Mouse (Mus musculus) spleen, postnatal 14 days (tissue): ENCODE data around the gene Sytl3.
A peak's percentile ranks its signal among the peaks of the same experiment; 100 is the strongest.
"Not testable (repeated sequence)": the region's sequence is repeated elsewhere in the genome, so short reads cannot be mapped to it uniquely, and the experiment has no call there.

ENCODE experiments used
- DNase-seq, 2 experiments: peaks; one replicate each; pipeline ENCODE4 v3.0.0; 2021 to 2022; ENCODE audit warnings: low spot score in 2 of 2

Gene Sytl3

GRCm38 (mm10) chr17:6691596-6691995 is 32.7 kb downstream of the Sytl3 start:
- DNase-seq = peak; percentile 63 to 76

- not testable (repeated sequence) for DNase-seq
These were observed 36.8 kb downstream of the Sytl3 start for GRCm38 (mm10) chr17:6695712-6696111.

GRCm38 (mm10) chr17:6696521-6696920 is 37.6 kb downstream of the Sytl3 start:
- not testable (repeated sequence) for DNase-seq

- peak in 1 of 2 experiments; percentile 31 for DNase-seq
These were observed 38.4 kb downstream of the Sytl3 start for GRCm38 (mm10) chr17:6697224-6697775.

- DNase-seq = not testable (repeated sequence)
These were observed 40.6 kb downstream of the Sytl3 start for GRCm38 (mm10) chr17:6699502-6699901.

- DNase-seq = not testable (repeated sequence)
These were observed 41.2 kb downstream of the Sytl3 start for GRCm38 (mm10) chr17:6700077-6700476.

GRCm38 (mm10) chr17:6702625-6703221 is 43.8 kb downstream of the Sytl3 start:
- DNase-seq = not testable (repeated sequence)

GRCm38 (mm10) chr17:6703381-6704270 is 44.7 kb downstream of the Sytl3 start:
- DNase-seq = not testable (repeated sequence)

GRCm38 (mm10) chr17:6706448-6706847 is 47.6 kb downstream of the Sytl3 start:
- not testable (repeated sequence) for DNase-seq

GRCm38 (mm10) chr17:6707422-6707821 is 48.5 kb downstream of the Sytl3 start:
- not testable (repeated sequence) for DNase-seq

- DNase-seq = not testable (repeated sequence)
These were observed 49.3 kb downstream of the Sytl3 start for GRCm38 (mm10) chr17:6708194-6708593.

GRCm38 (mm10) chr17:6713483-6713882 is 54.6 kb downstream of the Sytl3 start:
- DNase-seq = not testable (repeated sequence)

- not testable (repeated sequence) for DNase-seq
These were observed 55.1 kb downstream of the Sytl3 start for GRCm38 (mm10) chr17:6713944-6714343.

GRCm38 (mm10) chr17:6727996-6728610 is 69.2 kb downstream of the Sytl3 start:
- DNase-seq = no peak

- no peak for DNase-seq
These were observed 70.4 kb downstream of the Sytl3 start for GRCm38 (mm10) chr17:6729244-6729742.

- no peak for DNase-seq
These were observed 72.2 kb downstream of the Sytl3 start for GRCm38 (mm10) chr17:6731132-6731531.

- no peak for DNase-seq
These were observed 72.7 kb downstream of the Sytl3 start for GRCm38 (mm10) chr17:6731634-6732033.

GRCm38 (mm10) chr17:6732665-6733064 is 73.8 kb downstream of the Sytl3 start:
- no peak for DNase-seq

- DNase-seq = no peak
These were observed 74.5 kb downstream of the Sytl3 start for GRCm38 (mm10) chr17:6733322-6733875.

- DNase-seq = no peak
These were observed 76.0 kb downstream of the Sytl3 start for GRCm38 (mm10) chr17:6734746-6735441.
